Mouse (Mus musculus) lung, postnatal 0 days (tissue): ENCODE results near the gene Naa35. TPM values are rescaled to one million over a fixed set of nuclear protein-coding genes. Genes with fewer than 3 reads are reported as not detected.
A peak's percentile ranks its signal among the peaks of the same experiment; 100 is the strongest.

Source experiments
- ATAC-seq: fragments of 200-750 bp; cut with Nextera tagmentation; 2 replicates; pipeline ENCODE4 v1.8.0; 2017; ENCODE audit warnings: moderate library complexity
- DNase-seq: peaks from one replicate; pipeline ENCODE4 v3.0.0-alpha.2; 2016; ENCODE audit warnings: low spot score
- H3K27ac ChIP-seq: fragments of 300-500 bp; sonication (generic); 2 replicates; pipeline ENCODE4 v1.5.1; 2014; ENCODE audit warnings: antibody characterized with exemption, mild to moderate bottlenecking, low read length, mixed read lengths
- H3K27me3 ChIP-seq: fragments of 300-500 bp; sonication (generic); replicated peaks from 2 replicates; pipeline ENCODE4 v1.6.1; 2014; ENCODE audit warnings: low read length, mixed read lengths; ENCODE audit not compliant: insufficient read depth
- H3K36me3 ChIP-seq: fragments of 300-500 bp; sonication (generic); 2 replicates; pipeline ENCODE4 v1.6.1; 2014; ENCODE audit warnings: low read length, mixed read lengths; ENCODE audit not compliant: insufficient read depth
- H3K4me1 ChIP-seq: fragments of 300-500 bp; sonication (generic); 2 replicates; pipeline ENCODE4 v1.6.1; 2014; ENCODE audit warnings: antibody characterized with exemption, low read depth, low read length, mixed read lengths; ENCODE audit not compliant: insufficient read depth
- H3K4me2 ChIP-seq: fragments of 300-500 bp; sonication (generic); replicated peaks from 2 replicates; pipeline ENCODE4 v1.6.1; 2014; ENCODE audit warnings: low read depth, mild to moderate bottlenecking, low read length, moderate library complexity, mixed read lengths
- H3K4me3 ChIP-seq: fragments of 300-500 bp; sonication (generic); 2 replicates; pipeline ENCODE4 v1.5.1; 2014; ENCODE audit warnings: low read depth, low read length
- H3K9ac ChIP-seq: fragments of 300-500 bp; sonication (generic); replicated peaks from 2 replicates; pipeline ENCODE4 v1.6.1; 2014; ENCODE audit warnings: low read depth, mild to moderate bottlenecking
- H3K9me3 ChIP-seq: fragments of 300-500 bp; sonication (generic); 2 replicates; pipeline ENCODE4 v1.6.1; 2016; ENCODE audit warnings: low read length, mixed read lengths
- CTCF ChIP-seq: IDR thresholded peaks from 2 replicates; pipeline ENCODE4 v1.5.1; 2016; ENCODE audit warnings: antibody characterized with exemption, mild to moderate bottlenecking
- EP300 ChIP-seq: IDR thresholded peaks from 2 replicates; pipeline ENCODE4 v1.6.1; 2016; ENCODE audit warnings: antibody characterized with exemption, mild to moderate bottlenecking, control low read depth
- WGBS: fragments of 180-500 bp; shearing (Covaris S2); extraction: QIAGEN DNeasy Blood & Tissue Kit; methylation state at CpG from one replicate; pipeline ENCODE4 v1.1.7; 2014; 5-methylcytosine and 5-hydroxymethylcytosine counted together
- polyA plus RNA-seq: library from polyadenylated mRNA; unstranded; fragments of >200 nt; fragmentation: Nextera tagmentation; extraction: Ambion mirVana; gene quantifications from 2 replicates; pipeline ENCODE4 v1.2.1, GENCODE M21; 2015

Gene Naa35
- polyA plus RNA-seq, 1 experiment from 2014 or later: 43.3 TPM

DNA sequence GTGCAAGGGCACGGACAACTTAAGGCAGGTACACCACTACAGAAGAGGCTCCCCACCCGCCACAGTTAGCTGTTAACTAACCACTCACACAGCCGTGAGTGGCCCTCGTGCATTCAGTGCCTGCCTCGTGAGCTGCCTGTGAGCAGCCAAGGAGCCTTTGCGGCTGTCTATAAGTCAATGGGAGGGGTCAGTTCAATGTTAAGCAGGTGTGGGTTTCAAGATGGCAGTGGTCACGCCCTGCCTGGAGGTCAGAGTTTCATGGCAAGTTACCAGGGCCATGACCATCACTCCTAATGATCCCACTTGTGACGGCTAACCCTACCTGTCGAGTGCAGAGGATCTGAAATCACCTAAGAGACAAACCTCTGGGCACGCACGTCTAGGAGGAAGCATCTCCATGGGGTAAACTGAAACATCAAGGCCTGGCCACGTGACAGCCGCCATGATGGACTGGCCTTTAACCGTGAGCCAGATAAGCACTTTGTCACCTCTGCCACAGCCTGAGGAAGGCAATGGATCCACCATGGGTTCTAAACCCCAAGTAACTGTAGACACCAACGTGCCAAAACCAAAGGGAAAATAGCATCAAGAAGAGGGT is 70.8 kb downstream of the Naa35 start:
- H3K4me2 ChIP-seq: no peak overlapping the region
- peaks cover 7% of the 10 kb centered on the region; the same call in 1 of the 2 replicates for H3K4me1 ChIP-seq
- no peak overlapping the region for H3K27ac ChIP-seq
- peak; percentile 70 for ATAC-seq
- H3K36me3 ChIP-seq: no peaks in the 10 kb centered on the region
- H3K4me3 ChIP-seq: no peak overlapping the region
- H3K9ac ChIP-seq: no peak overlapping the region
- TF ChIP-seq EP300: no peak
- no peak for TF ChIP-seq CTCF
- 75% methylated on average over 15 of the region's 15 CpGs for WGBS
- no peaks in the 10 kb centered on the region for H3K9me3 ChIP-seq
- peak; percentile 48 for DNase-seq
- no peaks in the 10 kb centered on the region for H3K27me3 ChIP-seq

DNA sequence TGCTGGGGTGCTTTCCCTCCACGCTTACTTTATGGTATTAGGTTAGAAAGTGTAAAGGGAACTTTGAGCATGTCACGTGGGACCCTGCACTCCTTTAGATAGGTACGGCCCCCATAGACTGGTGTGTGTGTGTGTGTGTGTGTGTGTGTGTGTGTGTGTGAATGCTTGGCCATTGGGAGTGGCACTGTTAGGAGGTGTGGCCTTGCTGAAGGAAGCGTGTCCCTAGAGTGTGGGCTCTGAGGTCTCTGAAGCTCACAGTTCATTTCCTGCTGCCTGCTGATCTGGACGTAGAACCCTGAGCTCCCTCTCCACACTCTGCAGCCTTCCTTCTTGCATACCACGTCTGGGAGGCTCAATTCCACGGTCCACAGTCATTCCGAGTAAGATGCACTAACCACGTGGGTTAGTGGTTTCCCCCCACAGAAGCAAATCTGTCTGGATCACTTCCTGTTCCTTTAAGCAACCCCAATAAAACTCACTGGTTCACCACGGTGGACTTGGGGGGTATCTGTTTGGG is 71.3 kb downstream of the Naa35 start:
- no peak for DNase-seq
- peak; percentile 37 for ATAC-seq
- 61% methylated on average over 10 of the region's 10 CpGs for WGBS
- H3K36me3 ChIP-seq: no peaks in the 10 kb centered on the region
- TF ChIP-seq CTCF: no peak
- no peak for TF ChIP-seq EP300
- peaks cover 7% of the 10 kb centered on the region; the same call in 1 of the 2 replicates for H3K4me1 ChIP-seq
- H3K4me2 ChIP-seq: no peak overlapping the region
- no peaks in the 10 kb centered on the region for H3K9me3 ChIP-seq
- H3K9ac ChIP-seq: no peak overlapping the region
- H3K27me3 ChIP-seq: no peaks in the 10 kb centered on the region
- H3K4me3 ChIP-seq: no peak overlapping the region
- H3K27ac ChIP-seq: peak overlapping the region; percentile 32; the same call in 1 of the 2 replicates

DNA sequence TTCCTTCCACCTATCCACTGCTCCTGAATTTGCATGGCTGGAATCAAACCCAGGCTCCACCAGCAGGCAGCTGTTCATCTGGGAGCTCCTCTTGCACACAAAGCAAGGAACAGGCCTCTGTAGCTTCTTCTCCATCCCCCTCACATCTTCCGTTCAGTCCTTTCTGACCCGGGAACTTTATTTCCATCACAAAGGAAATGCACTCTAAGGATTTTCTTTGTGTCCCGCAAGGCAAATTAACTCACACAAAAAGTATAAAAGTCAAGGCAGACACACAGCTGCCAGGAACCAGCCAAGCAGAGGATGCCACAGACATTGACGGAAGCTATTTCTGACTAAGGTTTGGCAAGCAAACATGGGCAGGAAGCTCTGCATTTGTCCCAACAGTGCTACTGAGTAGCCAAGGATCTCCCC is 71.9 kb downstream of the Naa35 start:
- H3K4me2 ChIP-seq: no peak overlapping the region
- no peaks in the 10 kb centered on the region for H3K27me3 ChIP-seq
- H3K4me3 ChIP-seq: no peak overlapping the region
- no peak overlapping the region for H3K9ac ChIP-seq
- no peaks in the 10 kb centered on the region for H3K36me3 ChIP-seq
- DNase-seq: peak; percentile 18
- no peak for TF ChIP-seq CTCF
- TF ChIP-seq EP300: no peak
- peaks cover 7% of the 10 kb centered on the region; the same call in 1 of the 2 replicates for H3K4me1 ChIP-seq
- 66% methylated on average over 4 of the region's 4 CpGs for WGBS
- H3K27ac ChIP-seq: peak overlapping the region; percentile 32; the same call in 1 of the 2 replicates
- peak; percentile 27; the same call in 1 of the 2 replicates for ATAC-seq
- no peaks in the 10 kb centered on the region for H3K9me3 ChIP-seq

DNA sequence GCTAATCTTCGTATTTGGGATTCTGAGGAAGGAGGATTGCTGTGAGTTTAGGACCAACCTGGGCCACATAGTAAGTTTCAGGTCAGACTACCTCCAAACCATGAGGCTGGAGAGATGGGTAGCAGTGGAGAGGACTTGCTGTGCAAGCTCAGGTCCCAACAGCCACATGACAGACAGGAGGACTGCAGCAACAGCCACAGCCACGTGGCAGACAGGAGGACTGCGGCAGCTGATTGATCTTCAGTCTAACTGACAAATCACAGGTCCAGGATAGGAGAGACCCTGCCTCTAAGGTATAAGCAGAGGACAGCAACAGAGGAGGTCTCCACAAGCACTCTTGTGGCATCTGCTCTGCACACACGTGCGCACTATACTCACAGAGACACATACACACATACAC is 72.7 kb downstream of the Naa35 start:
- no peak overlapping the region for H3K4me3 ChIP-seq
- no peak overlapping the region for H3K4me2 ChIP-seq
- H3K27ac ChIP-seq: no peak overlapping the region
- peaks cover 7% of the 10 kb centered on the region; the same call in 1 of the 2 replicates for H3K4me1 ChIP-seq
- no peaks in the 10 kb centered on the region for H3K36me3 ChIP-seq
- no peak overlapping the region for H3K9ac ChIP-seq
- H3K9me3 ChIP-seq: no peaks in the 10 kb centered on the region
- 82% methylated on average over 5 of the region's 5 CpGs for WGBS
- TF ChIP-seq EP300 (no peak), CTCF (no peak)
- ATAC-seq (no peak), DNase-seq (no peak)
- H3K27me3 ChIP-seq: no peaks in the 10 kb centered on the region

DNA sequence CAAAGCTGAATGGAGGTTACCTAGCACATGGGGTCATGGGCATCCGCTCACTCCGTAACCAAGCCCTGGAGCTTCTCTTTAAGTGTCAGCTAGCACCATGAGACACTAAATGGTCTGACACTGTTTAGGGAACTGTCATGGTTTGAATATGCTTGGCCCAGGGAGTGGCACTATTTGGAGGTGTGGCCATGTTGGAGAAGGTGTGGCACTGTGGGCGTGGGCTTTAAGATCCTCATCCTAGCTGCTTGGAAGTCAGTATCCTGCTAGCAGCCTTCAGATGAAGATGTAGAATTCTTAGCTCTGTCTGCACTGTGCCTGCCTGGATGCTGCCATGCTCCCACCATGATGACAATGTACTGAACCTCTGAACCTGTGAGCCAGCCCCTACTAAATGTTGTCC is 75.3 kb downstream of the Naa35 start:
- no peaks in the 10 kb centered on the region for H3K27me3 ChIP-seq
- H3K9ac ChIP-seq: no peak overlapping the region
- 0 out of 2 replicates have a peak, but pooled peaks cover 6% of the 10 kb centered on the region for H3K36me3 ChIP-seq
- H3K9me3 ChIP-seq: no peaks in the 10 kb centered on the region
- TF ChIP-seq CTCF: no peak
- TF ChIP-seq EP300: no peak
- DNase-seq (no peak), ATAC-seq (no peak)
- no peak overlapping the region for H3K27ac ChIP-seq
- no peak overlapping the region for H3K4me2 ChIP-seq
- WGBS: 95% methylated on average over 3 of the region's 3 CpGs
- peaks cover 4% of the 10 kb centered on the region; the same call in 1 of the 2 replicates for H3K4me1 ChIP-seq
- no peak overlapping the region for H3K4me3 ChIP-seq

DNA sequence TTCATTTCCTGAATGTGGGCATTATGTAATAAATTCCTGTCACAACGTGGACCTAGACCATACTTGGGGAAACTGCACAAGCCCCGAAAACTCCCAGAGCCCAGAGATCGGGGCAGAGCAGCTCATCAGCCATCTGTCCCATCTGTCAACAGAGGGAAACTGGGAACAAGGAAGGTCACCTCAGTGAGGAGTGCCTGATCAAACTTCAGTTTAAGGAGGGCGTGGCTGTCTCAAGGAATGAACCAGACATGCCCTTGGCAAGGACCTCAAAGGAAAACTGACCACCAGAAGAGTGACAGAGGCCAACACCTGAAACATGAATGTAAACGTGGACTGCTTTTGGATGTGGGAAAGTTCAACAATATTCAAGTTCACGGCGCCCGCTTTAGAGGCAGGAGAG is 76.3 kb downstream of the Naa35 start:
- Histone ChIP-seq H3K9me3 (no peaks in the 10 kb centered on the region), H3K4me2 (no peak overlapping the region), H3K27ac (no peak overlapping the region), H3K27me3 (no peaks in the 10 kb centered on the region), H3K4me1 (peaks cover 4% of the 10 kb centered on the region; the same call in 1 of the 2 replicates), H3K36me3 (peaks cover 6% of the 10 kb centered on the region; the same call in 1 of the 2 replicates), H3K4me3 (no peak overlapping the region), H3K9ac (no peak overlapping the region)
- ATAC-seq (peak; percentile 18; the same call in 1 of the 2 replicates), DNase-seq (peak; percentile 39)
- 69% methylated on average over 8 of the region's 8 CpGs for WGBS
- TF ChIP-seq CTCF (no peak), EP300 (no peak)
